Mouse (Mus musculus): ENCODE data around the gene Gm6351.
"Not testable (repeated sequence)": the region's sequence is repeated elsewhere in the genome, so short reads cannot be mapped to it uniquely, and the experiment has no call there.

Gm6351 gene

GRCm38 (mm10) chr5:94076085-94076484 lies at the start of gene Gm6351:
Gene Gm6351 (plus strand): TSS chr5:94076385.
- DNase-seq, result not testable (repeated sequence)

- not testable (repeated sequence) for DNase-seq
Observed at GRCm38 (mm10) chr5:94070445-94070844, 5.7 kb upstream of the Gm6351 start, which contains the start of gene BC061212. Gene BC061212 (minus strand): TSS chr5:94070545.
